Mouse (Mus musculus): ENCODE measurements around the gene Tulp3. TPM values are rescaled to one million over a fixed set of nuclear protein-coding genes. Genes with fewer than 3 reads are reported as not detected.

Gene Tulp3
- polyA plus RNA-seq, 1 experiment from 2014 or later, result 21.4 TPM

GRCm38 (mm10) chr6:128346782-128347181 lies 8.9 kb downstream of the Tulp3 start:
- Histone ChIP-seq H3K9ac (ENCODE audit: low read length) (no peak overlapping the region), H3K27me3 (ENCODE audit: control insufficient read depth, insufficient read depth, low read length) (no peaks in the 10 kb centered on the region), H3K27ac (replicated peaks; ENCODE audit: low read depth, low read length) (no peak overlapping the region), H3K4me2 (ENCODE audit: low read depth, severe bottlenecking) (no peak overlapping the region), H3K4me3 (ENCODE audit: low read depth, low read length) (no peak overlapping the region), H3K36me3 (ENCODE audit: control insufficient read depth, insufficient read depth, low read length) (0 out of 2 replicates have a peak, but pooled peaks cover 2% of the 10 kb centered on the region), H3K4me1 (ENCODE audit: control insufficient read depth, insufficient read depth, low read length) (no peaks in the 10 kb centered on the region), H3K9me3 (ENCODE audit: control insufficient read depth, low read length) (no peaks in the 10 kb centered on the region)
- ATAC-seq (ENCODE audit: insufficient number of reproducible peaks, low FRiP score, low TSS enrichment, low read depth), result no peak
- 88% methylated on average over 6 of the region's 6 CpGs for WGBS
- no peak for DNase-seq (ENCODE audit: low spot score)

DNA sequence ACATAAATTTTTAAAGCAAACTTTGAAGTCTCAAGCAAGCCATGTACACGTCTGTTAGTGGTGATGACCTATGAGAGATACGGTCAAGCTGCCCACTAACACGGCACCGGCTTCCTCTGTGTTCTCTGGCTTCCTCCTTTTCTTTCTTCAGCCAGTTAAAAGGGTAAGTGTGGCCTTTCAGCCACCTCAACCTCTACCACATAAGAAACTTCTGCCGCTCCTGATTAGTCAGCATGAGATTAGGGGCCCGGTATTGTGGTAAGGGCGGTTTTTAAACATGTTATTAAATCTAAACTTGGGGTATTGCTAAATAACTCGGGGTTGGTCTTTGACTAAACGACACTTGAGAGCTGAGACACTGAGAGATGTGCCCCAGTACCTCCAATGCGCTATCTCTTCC lies 10.0 kb downstream of the Tulp3 start:
- no peaks in the 10 kb centered on the region for H3K27me3 ChIP-seq (ENCODE audit: control insufficient read depth, insufficient read depth, low read length)
- 88% methylated on average over 10 of the region's 10 CpGs for WGBS

DNA sequence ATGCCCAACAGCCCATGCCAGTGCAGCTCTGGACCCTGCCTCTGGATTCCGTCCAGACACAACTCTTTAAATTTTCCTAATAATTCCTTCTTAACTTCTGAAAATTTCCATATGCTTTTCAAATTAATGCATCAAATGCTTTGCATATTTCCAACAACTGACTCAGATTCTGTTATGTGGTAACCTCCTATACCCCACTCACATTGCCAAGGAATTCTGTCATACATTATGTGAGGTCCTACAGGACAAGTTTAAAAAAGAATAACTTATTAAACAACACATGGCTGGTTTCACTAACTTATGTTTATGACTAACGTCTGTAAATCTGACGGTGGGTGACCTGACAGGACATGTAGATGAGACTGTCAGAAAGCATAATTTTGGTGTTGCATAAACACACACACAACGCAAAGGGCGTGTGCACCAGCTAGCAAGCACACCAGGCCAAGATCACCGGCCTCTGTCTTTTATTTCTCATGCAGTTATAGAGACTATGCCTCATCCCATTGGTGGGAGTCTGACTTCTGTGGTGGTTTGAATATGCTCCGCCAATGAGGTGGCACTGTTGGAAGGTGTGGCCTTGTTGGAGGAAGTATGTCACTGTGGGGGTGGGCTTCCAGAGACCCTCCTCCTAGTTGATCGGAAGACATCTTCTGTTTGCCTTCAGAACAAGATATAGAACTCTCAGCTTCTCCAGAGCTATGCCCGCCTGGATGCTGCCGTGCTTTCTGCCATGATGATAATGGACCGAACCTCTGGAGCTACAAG lies 13.5 kb downstream of the Tulp3 start:
- Histone ChIP-seq H3K9me3 (ENCODE audit: control insufficient read depth, low read length) (no peaks in the 10 kb centered on the region), H3K4me2 (ENCODE audit: low read depth, severe bottlenecking) (no peak overlapping the region), H3K27me3 (ENCODE audit: control insufficient read depth, insufficient read depth, low read length) (no peaks in the 10 kb centered on the region), H3K4me1 (ENCODE audit: control insufficient read depth, insufficient read depth, low read length) (no peaks in the 10 kb centered on the region), H3K36me3 (ENCODE audit: control insufficient read depth, insufficient read depth, low read length) (no peaks in the 10 kb centered on the region), H3K9ac (ENCODE audit: low read length) (no peak overlapping the region), H3K4me3 (ENCODE audit: low read depth, low read length) (no peak overlapping the region), H3K27ac (replicated peaks; ENCODE audit: low read depth, low read length) (no peak overlapping the region)
- DNase-seq (ENCODE audit: low spot score), result no peak
- no peak for ATAC-seq (ENCODE audit: insufficient number of reproducible peaks, low FRiP score, low TSS enrichment, low read depth)
- 92% methylated on average over 11 of the region's 11 CpGs for WGBS

More for the DNA sequence above, 10.0 kb downstream of the Tulp3 start:
- DNase-seq (ENCODE audit: low spot score) (no peak), ATAC-seq (ENCODE audit: insufficient number of reproducible peaks, low FRiP score, low TSS enrichment, low read depth) (no peak)
- H3K4me2 ChIP-seq (ENCODE audit: low read depth, severe bottlenecking), result no peak overlapping the region
- no peak overlapping the region for H3K27ac ChIP-seq (replicated peaks; ENCODE audit: low read depth, low read length)
- H3K9ac ChIP-seq (ENCODE audit: low read length), result no peak overlapping the region
- H3K36me3 ChIP-seq (ENCODE audit: control insufficient read depth, insufficient read depth, low read length), result no peaks in the 10 kb centered on the region
- no peak overlapping the region for H3K4me3 ChIP-seq (ENCODE audit: low read depth, low read length)
- no peaks in the 10 kb centered on the region for H3K4me1 ChIP-seq (ENCODE audit: control insufficient read depth, insufficient read depth, low read length)
- H3K9me3 ChIP-seq (ENCODE audit: control insufficient read depth, low read length), result no peaks in the 10 kb centered on the region

GRCm38 (mm10) chr6:128338876-128339275 lies 16.8 kb downstream of the Tulp3 start:
- Histone ChIP-seq H3K27me3 (ENCODE audit: control insufficient read depth, insufficient read depth, low read length) (no peaks in the 10 kb centered on the region), H3K27ac (replicated peaks; ENCODE audit: low read depth, low read length) (no peak overlapping the region), H3K36me3 (ENCODE audit: control insufficient read depth, insufficient read depth, low read length) (peaks cover 2% of the 10 kb centered on the region; the same call in 1 of the 2 replicates), H3K4me3 (ENCODE audit: low read depth, low read length) (no peak overlapping the region), H3K4me2 (ENCODE audit: low read depth, severe bottlenecking) (no peak overlapping the region), H3K4me1 (ENCODE audit: control insufficient read depth, insufficient read depth, low read length) (no peaks in the 10 kb centered on the region), H3K9me3 (ENCODE audit: control insufficient read depth, low read length) (no peaks in the 10 kb centered on the region), H3K9ac (ENCODE audit: low read length) (no peak overlapping the region)
- 40% methylated on average over 5 of the region's 5 CpGs for WGBS
- ATAC-seq (ENCODE audit: insufficient number of reproducible peaks, low FRiP score, low TSS enrichment, low read depth), result no peak
- DNase-seq (ENCODE audit: low spot score), result peak; percentile 35

GRCm38 (mm10) chr6:128337467-128337866 lies 18.2 kb downstream of the Tulp3 start:
- no peak for DNase-seq (ENCODE audit: low spot score)
- Histone ChIP-seq H3K4me3 (ENCODE audit: low read depth, low read length) (no peak overlapping the region), H3K4me2 (ENCODE audit: low read depth, severe bottlenecking) (no peak overlapping the region), H3K9me3 (ENCODE audit: control insufficient read depth, low read length) (no peaks in the 10 kb centered on the region), H3K36me3 (ENCODE audit: control insufficient read depth, insufficient read depth, low read length) (peaks cover 2% of the 10 kb centered on the region; the same call in 1 of the 2 replicates), H3K27me3 (ENCODE audit: control insufficient read depth, insufficient read depth, low read length) (no peaks in the 10 kb centered on the region), H3K4me1 (ENCODE audit: control insufficient read depth, insufficient read depth, low read length) (no peaks in the 10 kb centered on the region), H3K9ac (ENCODE audit: low read length) (no peak overlapping the region), H3K27ac (replicated peaks; ENCODE audit: low read depth, low read length) (no peak overlapping the region)
- ATAC-seq (ENCODE audit: insufficient number of reproducible peaks, low FRiP score, low TSS enrichment, low read depth), result no peak
- WGBS, result 80% methylated on average over 7 of the region's 7 CpGs

DNA sequence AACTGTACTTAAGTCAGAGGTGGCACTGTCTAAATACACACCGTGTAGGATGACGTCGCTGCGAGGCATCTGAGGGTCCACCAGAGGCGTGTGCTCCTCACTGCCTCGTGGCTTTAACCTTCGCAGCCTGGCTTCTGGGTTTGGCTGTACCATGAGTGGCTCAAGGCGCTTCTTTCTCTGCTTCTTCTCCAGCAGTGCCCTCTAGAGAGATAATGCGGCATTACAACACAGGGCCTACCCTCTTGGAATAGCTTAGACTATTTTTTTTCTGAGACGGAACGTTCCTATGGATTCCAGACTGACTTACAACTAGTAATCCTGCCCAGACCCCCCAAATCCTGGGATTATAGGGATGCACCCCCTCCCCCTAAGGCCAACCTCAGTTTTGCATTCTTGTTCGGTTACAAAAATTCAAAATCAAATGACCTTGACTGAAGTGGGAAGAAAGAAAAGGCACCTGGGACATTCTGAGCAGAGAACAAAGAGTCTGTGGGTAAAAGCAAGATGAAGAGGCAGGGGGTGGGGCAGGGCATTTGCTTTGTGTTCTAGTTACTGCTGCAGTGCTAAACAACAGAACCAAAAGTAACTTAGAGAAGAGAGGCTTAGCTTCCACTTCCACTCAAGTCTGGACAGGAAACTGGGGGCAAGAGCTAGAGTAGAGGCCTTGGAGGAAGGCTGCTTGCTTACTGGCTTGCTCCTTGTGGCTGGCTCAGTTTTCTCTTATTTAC lies 21.1 kb downstream of the Tulp3 start:
- no peak overlapping the region for H3K9ac ChIP-seq (ENCODE audit: low read length)
- H3K27me3 ChIP-seq (ENCODE audit: control insufficient read depth, insufficient read depth, low read length), result no peaks in the 10 kb centered on the region
- no peak overlapping the region for H3K4me3 ChIP-seq (ENCODE audit: low read depth, low read length)
- H3K27ac ChIP-seq (replicated peaks; ENCODE audit: low read depth, low read length), result no peak overlapping the region
- H3K36me3 ChIP-seq (ENCODE audit: control insufficient read depth, insufficient read depth, low read length), result peaks cover 11% of the 10 kb centered on the region
- DNase-seq (ENCODE audit: low spot score), result peak; percentile 85
- 31% methylated on average over 12 of the region's 12 CpGs for WGBS
- H3K4me1 ChIP-seq (ENCODE audit: control insufficient read depth, insufficient read depth, low read length), result no peaks in the 10 kb centered on the region
- no peaks in the 10 kb centered on the region for H3K9me3 ChIP-seq (ENCODE audit: control insufficient read depth, low read length)
- H3K4me2 ChIP-seq (ENCODE audit: low read depth, severe bottlenecking), result no peak overlapping the region
- peak; percentile 80 for ATAC-seq (ENCODE audit: insufficient number of reproducible peaks, low FRiP score, low TSS enrichment, low read depth)

- peaks cover 7% of the 10 kb centered on the region for H3K36me3 ChIP-seq (ENCODE audit: control insufficient read depth, insufficient read depth, low read length)
- no peak overlapping the region for H3K27ac ChIP-seq (replicated peaks; ENCODE audit: low read depth, low read length)
- 14% methylated on average over 4 of the region's 4 CpGs for WGBS
- no peaks in the 10 kb centered on the region for H3K4me1 ChIP-seq (ENCODE audit: control insufficient read depth, insufficient read depth, low read length)
- no peak overlapping the region for H3K9ac ChIP-seq (ENCODE audit: low read length)
- no peak overlapping the region for H3K4me3 ChIP-seq (ENCODE audit: low read depth, low read length)
- H3K4me2 ChIP-seq (ENCODE audit: low read depth, severe bottlenecking), result no peak overlapping the region
- ATAC-seq (ENCODE audit: insufficient number of reproducible peaks, low FRiP score, low TSS enrichment, low read depth) (no peak), DNase-seq (ENCODE audit: low spot score) (peak; percentile 72)
- H3K9me3 ChIP-seq (ENCODE audit: control insufficient read depth, low read length), result no peaks in the 10 kb centered on the region
- H3K27me3 ChIP-seq (ENCODE audit: control insufficient read depth, insufficient read depth, low read length), result no peaks in the 10 kb centered on the region
Measured at GRCm38 (mm10) chr6:128318317-128318716, 37.3 kb downstream of the Tulp3 start.

- Histone ChIP-seq H3K4me2 (ENCODE audit: low read depth, severe bottlenecking) (no peak overlapping the region), H3K36me3 (ENCODE audit: control insufficient read depth, insufficient read depth, low read length) (no peaks in the 10 kb centered on the region), H3K27me3 (ENCODE audit: control insufficient read depth, insufficient read depth, low read length) (no peaks in the 10 kb centered on the region), H3K4me3 (ENCODE audit: low read depth, low read length) (no peak overlapping the region), H3K27ac (replicated peaks; ENCODE audit: low read depth, low read length) (no peak overlapping the region), H3K9ac (ENCODE audit: low read length) (no peak overlapping the region), H3K9me3 (ENCODE audit: control insufficient read depth, low read length) (no peaks in the 10 kb centered on the region), H3K4me1 (ENCODE audit: control insufficient read depth, insufficient read depth, low read length) (no peaks in the 10 kb centered on the region)
- ATAC-seq (ENCODE audit: insufficient number of reproducible peaks, low FRiP score, low TSS enrichment, low read depth) (no peak), DNase-seq (ENCODE audit: low spot score) (no peak)
- 80% methylated on average over 8 of the region's 8 CpGs for WGBS
Measured at GRCm38 (mm10) chr6:128315597-128315996, 40.1 kb downstream of the Tulp3 start.

All from limb, embryonic 11.5 days (tissue).